Mouse (Mus musculus) MEL (cell line): ENCODE measurements around the gene 6030458C11Rik. TPM values are rescaled to one million over a fixed set of nuclear protein-coding genes. Genes with fewer than 3 reads are reported as not detected.

Source experiments
- DNase-seq: peaks from one replicate; pipeline ENCODE4 v3.0.0; 2011; ENCODE audit warnings: low read depth, low spot score
- H3K27ac ChIP-seq: 2 replicates; pipeline ENCODE4 v1.5.1; 2012; ENCODE audit warnings: low read depth, mild to moderate bottlenecking, control low read depth, low read length, moderate library complexity; ENCODE audit not compliant: control insufficient read depth
- H3K27me3 ChIP-seq, 2 experiments: fragments of 150-350 bp in 1 of 2; sonication (generic) in 1 of 2; 2 replicates each; pipeline ENCODE4 v1.6.1; 2012; ENCODE audit warnings: low read length in 2 of 2, mild to moderate bottlenecking in 2 of 2, improper control_type of control experiment in 1 of 2, moderate library complexity in 1 of 2; ENCODE audit not compliant: insufficient read depth in 2 of 2, control insufficient read depth in 1 of 2
- H3K36me3 ChIP-seq, 2 experiments: 2 replicates each; pipeline ENCODE4 v1.6.1; 2012 to 2014; ENCODE audit warnings: low read length in 2 of 2, improper control_type of control experiment in 1 of 2, inconsistent platforms in 1 of 2, mild to moderate bottlenecking in 1 of 2; ENCODE audit not compliant: insufficient read depth in 2 of 2, control insufficient read depth in 1 of 2
- H3K4me1 ChIP-seq, 2 experiments: fragments of 150-350 bp in 1 of 2; sonication (generic) in 1 of 2; 2 replicates each; pipeline ENCODE4 v1.6.1; 2012; ENCODE audit warnings: low read length in 2 of 2, improper control_type of control experiment in 1 of 2, mild to moderate bottlenecking in 1 of 2; ENCODE audit not compliant: insufficient read depth in 2 of 2, control insufficient read depth in 1 of 2
- H3K4me3 ChIP-seq, 2 experiments: fragments of 150-350 bp in 1 of 2; sonication (generic) in 1 of 2; 2 replicates each; pipeline ENCODE4 v1.5.1; 2012; ENCODE audit warnings: low read depth in 2 of 2, low read length in 2 of 2, mild to moderate bottlenecking in 2 of 2, moderate library complexity in 2 of 2, control low read depth in 1 of 2, improper control_type of control experiment in 1 of 2; ENCODE audit not compliant: control insufficient read depth in 1 of 2, insufficient read depth in 1 of 2
- H3K79me2 ChIP-seq: 2 replicates; pipeline ENCODE4 v1.6.1; 2012; ENCODE audit warnings: mild to moderate bottlenecking, low read length, moderate library complexity; ENCODE audit not compliant: control insufficient read depth, poor library complexity, insufficient read depth
- H3K9ac ChIP-seq: 2 replicates; pipeline ENCODE4 v1.6.1; 2012; ENCODE audit warnings: low read depth, mild to moderate bottlenecking, control low read depth, low read length, moderate library complexity; ENCODE audit not compliant: control insufficient read depth, poor library complexity, severe bottlenecking
- H3K9me3 ChIP-seq: fragments of 150-350 bp; sonication (generic); replicated peaks from 2 replicates; pipeline ENCODE4 v1.6.1; 2012; ENCODE audit warnings: mild to moderate bottlenecking, low read length, improper control_type of control experiment, moderate library complexity; ENCODE audit not compliant: insufficient read depth
- BHLHE40 ChIP-seq: IDR thresholded peaks from 2 replicates; pipeline ENCODE4 v1.6.1; 2012; ENCODE audit warnings: low read depth, mild to moderate bottlenecking, inconsistent platforms, low read length, improper control_type of control experiment, borderline replicate concordance
- CHD1 ChIP-seq: IDR thresholded peaks from 2 replicates; pipeline ENCODE4 v1.6.1; 2012; ENCODE audit warnings: low read depth, mild to moderate bottlenecking, inconsistent platforms, low read length, improper control_type of control experiment
- CHD2 ChIP-seq: IDR thresholded peaks from 2 replicates; pipeline ENCODE4 v1.6.1; 2011; ENCODE audit warnings: low read length, improper control_type of control experiment
- CTCF ChIP-seq, 3 experiments: IDR thresholded peaks in 2 of 3; conservative IDR thresholded peaks in 1 of 3; 2 replicates each; pipeline ENCODE4 v1.5.1; 2011 to 2012; ENCODE audit warnings: low read length in 3 of 3, low read depth in 2 of 3, mild to moderate bottlenecking in 2 of 3, improper control_type of control experiment in 1 of 3, inconsistent platforms in 1 of 3, mixed read lengths in 1 of 3, moderate library complexity in 1 of 3; ENCODE audit not compliant: control insufficient read depth in 1 of 3, insufficient read depth in 1 of 3, poor library complexity in 1 of 3, severe bottlenecking in 1 of 3
- E2F4 ChIP-seq: IDR thresholded peaks from 2 replicates; pipeline ENCODE4 v1.6.1; 2011; ENCODE audit warnings: low read depth, low read length, improper control_type of control experiment, borderline replicate concordance
- ELF1 ChIP-seq: IDR thresholded peaks from 2 replicates; pipeline ENCODE4 v1.6.1; 2014; ENCODE audit warnings: low read depth, mild to moderate bottlenecking, inconsistent platforms, low read length, improper control_type of control experiment, moderate library complexity
- ETS1 ChIP-seq: IDR thresholded peaks from 2 replicates; pipeline ENCODE4 v1.6.1; 2012; ENCODE audit warnings: low read depth, mild to moderate bottlenecking, inconsistent platforms, low read length, improper control_type of control experiment, moderate library complexity
- GABPA ChIP-seq: IDR thresholded peaks from 2 replicates; pipeline ENCODE4 v1.6.1; 2012; ENCODE audit warnings: low read depth, mild to moderate bottlenecking, inconsistent platforms, low read length, improper control_type of control experiment, moderate library complexity
- GATA1 ChIP-seq: IDR thresholded peaks from 2 replicates; pipeline ENCODE4 v1.6.1; 2011; ENCODE audit warnings: low read depth, low read length, improper control_type of control experiment
- HCFC1 ChIP-seq: IDR thresholded peaks from 2 replicates; pipeline ENCODE4 v1.6.1; 2012; ENCODE audit warnings: low read depth, mild to moderate bottlenecking, inconsistent platforms, low read length, improper control_type of control experiment, moderate library complexity
- JUND ChIP-seq: IDR thresholded peaks from 2 replicates; pipeline ENCODE4 v1.6.1; 2011; ENCODE audit warnings: low read depth, mild to moderate bottlenecking, improper control_type of control experiment, low read length
- KAT2A ChIP-seq: conservative IDR thresholded peaks from 2 replicates; pipeline ENCODE4 v1.6.1; 2012; ENCODE audit warnings: low read depth, low read length, improper control_type of control experiment, inconsistent platforms
- MAFK ChIP-seq: IDR thresholded peaks from 2 replicates; pipeline ENCODE4 v1.6.1; 2011; ENCODE audit warnings: low read depth, mild to moderate bottlenecking, low read length, improper control_type of control experiment, borderline replicate concordance
- MAX ChIP-seq: IDR thresholded peaks from 2 replicates; pipeline ENCODE4 v1.6.1; 2011; ENCODE audit warnings: low read length, improper control_type of control experiment
- MAZ ChIP-seq: IDR thresholded peaks from 2 replicates; pipeline ENCODE4 v1.6.1; 2012; ENCODE audit warnings: low read depth, mild to moderate bottlenecking, inconsistent platforms, low read length, improper control_type of control experiment
- MEF2A ChIP-seq: IDR thresholded peaks from 2 replicates; pipeline ENCODE4 v1.6.1; 2014; ENCODE audit warnings: low read depth, mild to moderate bottlenecking, inconsistent platforms, low read length, improper control_type of control experiment; ENCODE audit not compliant: poor library complexity, insufficient replicate concordance, severe bottlenecking; ENCODE audit errors: extremely low read depth
- MXI1 ChIP-seq: IDR thresholded peaks from 2 replicates; pipeline ENCODE4 v1.6.1; 2011; ENCODE audit warnings: mild to moderate bottlenecking, low read depth, low read length, improper control_type of control experiment
- MYB ChIP-seq: IDR thresholded peaks from 2 replicates; pipeline ENCODE4 v1.6.1; 2011; ENCODE audit warnings: mild to moderate bottlenecking, low read depth, low read length, improper control_type of control experiment
- MYC ChIP-seq: IDR thresholded peaks from 2 replicates; pipeline ENCODE4 v1.6.1; 2011; ENCODE audit warnings: low read depth, mild to moderate bottlenecking, low read length, improper control_type of control experiment, moderate library complexity
- NELFE ChIP-seq: IDR thresholded peaks from 2 replicates; pipeline ENCODE4 v1.6.1; 2011; ENCODE audit warnings: low read depth, low read length, improper control_type of control experiment
- NRF1 ChIP-seq: IDR thresholded peaks from 2 replicates; pipeline ENCODE4 v1.6.1; 2014; ENCODE audit warnings: low read depth, mild to moderate bottlenecking, inconsistent platforms, low read length, improper control_type of control experiment, moderate library complexity; ENCODE audit not compliant: poor library complexity, insufficient read depth, severe bottlenecking
- POLR2AphosphoS2 ChIP-seq: IDR thresholded peaks from 2 replicates; pipeline ENCODE4 v1.6.1; 2011; ENCODE audit warnings: low read length, improper control_type of control experiment
- POLR2AphosphoS5 ChIP-seq: IDR thresholded peaks from 2 replicates; pipeline ENCODE4 v1.6.1; 2012; ENCODE audit warnings: low read depth, borderline replicate concordance, mild to moderate bottlenecking, inconsistent platforms, low read length, moderate library complexity, mixed read lengths
- RAD21 ChIP-seq: IDR thresholded peaks from 2 replicates; pipeline ENCODE4 v1.6.1; 2011; ENCODE audit warnings: mild to moderate bottlenecking, low read depth, low read length, improper control_type of control experiment
- RCOR1 ChIP-seq: IDR thresholded peaks from 2 replicates; pipeline ENCODE4 v1.6.1; 2012; ENCODE audit warnings: low read depth, mild to moderate bottlenecking, inconsistent platforms, low read length, improper control_type of control experiment
- SIN3A ChIP-seq: IDR thresholded peaks from 2 replicates; pipeline ENCODE4 v1.6.1; 2012; ENCODE audit warnings: low read length, improper control_type of control experiment, inconsistent platforms
- SMC3 ChIP-seq: IDR thresholded peaks from 2 replicates; pipeline ENCODE4 v1.6.1; 2011; ENCODE audit warnings: low read depth, low read length, improper control_type of control experiment
- TBP ChIP-seq: IDR thresholded peaks from 2 replicates; pipeline ENCODE4 v1.8.0; 2011; ENCODE audit warnings: low read depth, low read length, improper control_type of control experiment
- TCF12 ChIP-seq: IDR thresholded peaks from 2 replicates; pipeline ENCODE4 v1.6.1; 2014; ENCODE audit warnings: low read depth, mild to moderate bottlenecking, inconsistent platforms, low read length, improper control_type of control experiment, moderate library complexity
- UBTF ChIP-seq: IDR thresholded peaks from 2 replicates; pipeline ENCODE4 v1.6.1; 2012; ENCODE audit warnings: low read depth, mild to moderate bottlenecking, inconsistent platforms, low read length, improper control_type of control experiment, moderate library complexity, borderline replicate concordance; ENCODE audit not compliant: insufficient read depth
- USF1 ChIP-seq: IDR thresholded peaks from 2 replicates; pipeline ENCODE4 v1.6.1; 2014; ENCODE audit warnings: low read depth, mild to moderate bottlenecking, inconsistent platforms, low read length, improper control_type of control experiment, moderate library complexity
- USF2 ChIP-seq, 2 experiments: IDR thresholded peaks; 2 replicates each; pipeline ENCODE4 v1.6.1; 2011 to 2012; ENCODE audit warnings: improper control_type of control experiment in 2 of 2, low read length in 2 of 2, borderline replicate concordance in 1 of 2, inconsistent platforms in 1 of 2, low read depth in 1 of 2, mild to moderate bottlenecking in 1 of 2; ENCODE audit not compliant: insufficient read depth in 1 of 2
- ZC3H11A ChIP-seq: IDR thresholded peaks from 2 replicates; pipeline ENCODE4 v1.6.1; 2012; ENCODE audit warnings: low read depth, mild to moderate bottlenecking, inconsistent platforms, low read length, improper control_type of control experiment
- ZMIZ1 ChIP-seq: IDR thresholded peaks from 2 replicates; pipeline ENCODE4 v1.6.1; 2012; ENCODE audit warnings: low read depth, mild to moderate bottlenecking, inconsistent platforms, low read length, improper control_type of control experiment, moderate library complexity
- ZNF384 ChIP-seq: IDR thresholded peaks from 2 replicates; pipeline ENCODE4 v1.6.1; 2012; ENCODE audit warnings: low read depth, mild to moderate bottlenecking, inconsistent platforms, low read length, improper control_type of control experiment
- polyA plus RNA-seq, 2 experiments: library from polyadenylated mRNA; stranded (reverse) in 1 of 2; unstranded in 1 of 2; fragments of >175 nt in 1 of 2; fragments of >200 nt in 1 of 2; gene quantifications; 2 replicates each; pipeline versions ENCODE4 v1.2.1 to v1.2.4; 2012; ENCODE audit warnings: low replicate concordance in 2 of 2, low read depth in 1 of 2; ENCODE audit not compliant: insufficient read length in 2 of 2, insufficient read depth in 1 of 2, missing spikeins in 1 of 2
- total RNA-seq: library from RNA; depleted of rRNA; stranded (reverse); fragments of 300-350 nt; gene quantifications from 2 replicates; pipeline ENCODE4 v1.2.3, GENCODE M21; 2012; rRNA removed

Gene 6030458C11Rik
- total RNA-seq (16.7 and 21.9 TPM in 2 replicates), polyA plus RNA-seq (10 to 100 TPM in 1 of 2 experiments, not detected in 1; 25.7 TPM)

DNA sequence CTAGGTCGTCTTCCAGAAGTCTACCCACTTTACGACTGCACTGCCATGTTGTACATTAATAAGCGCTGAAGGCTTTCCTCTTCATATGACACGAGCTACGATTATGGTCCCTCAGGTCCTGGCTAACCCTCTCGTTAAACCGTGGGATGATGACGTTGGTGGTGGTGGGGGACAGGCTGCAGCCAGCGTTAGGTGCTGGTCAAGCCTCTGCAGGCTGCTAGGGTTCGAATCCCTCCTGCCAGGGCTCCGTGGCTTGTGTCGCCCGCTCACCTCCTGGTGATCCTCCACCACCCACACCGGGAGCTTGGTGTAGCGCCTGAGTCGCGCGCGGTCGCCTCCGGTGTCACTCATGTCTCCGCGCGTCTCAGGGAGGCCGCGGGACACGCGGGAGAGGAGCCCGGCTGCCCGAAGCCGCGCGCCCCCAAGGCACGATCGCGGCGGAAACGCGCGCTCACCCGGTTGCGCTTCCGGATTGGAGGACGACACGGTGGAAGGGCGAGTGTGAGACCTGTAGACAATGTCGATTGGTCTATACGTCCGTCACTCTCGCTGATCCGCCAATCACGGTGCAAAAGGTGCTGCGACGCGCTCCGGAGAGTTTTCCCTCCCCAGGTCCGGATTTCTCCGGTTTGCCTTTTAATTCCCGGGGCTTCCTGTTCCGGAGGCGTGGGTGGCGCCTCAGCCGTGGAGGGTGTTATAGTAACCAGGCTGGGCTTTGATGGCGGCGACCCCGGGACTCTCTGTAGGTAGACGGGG, at the start of gene 6030458C11Rik, which contains the start of gene Drosha:
6030458C11Rik (minus strand) TSS at position 453 of the 756 bp plus-strand sequence.
Drosha (plus strand) TSS at position 619 of the 756 bp plus-strand sequence.
- H3K4me3 ChIP-seq: peak within 1 kb of the TSS; percentile 76 to 89
- H3K27ac ChIP-seq: peak within 1 kb of the TSS; percentile 79
- peaks cover 12 to 41% of the 10 kb centered on the region in 2 experiments for H3K36me3 ChIP-seq
- H3K9ac ChIP-seq: peak within 1 kb of the TSS; percentile 95
- peak; percentile 100 for DNase-seq
- H3K4me1 ChIP-seq: peaks cover 2 to 27% of the 10 kb centered on the region in 2 experiments; a peak in 3 of 4 replicates
- H3K9me3 ChIP-seq: no peaks in the 10 kb centered on the region
- peaks cover 28% of the 10 kb centered on the region for H3K79me2 ChIP-seq
- H3K27me3 ChIP-seq: no peaks in the 10 kb centered on the region
- TF ChIP-seq ETS1 (no peak), JUND (no peak), MYB (no peak), TBP (peak; percentile 75), ZNF384 (no peak), MYC (no peak; the same call in 1 of the 2 replicates), RAD21 (no peak), POLR2AphosphoS5 (no peak), GABPA (no peak), ZC3H11A (no peak), GATA1 (0 out of 2 replicates have a peak, but pooled peaks have one; percentile 5), KAT2A (no peak; the same call in 1 of the 2 replicates), SIN3A (peak; percentile 86; the same call in 1 of the 2 replicates), TCF12 (no peak), POLR2AphosphoS2 (peak; percentile 77; the same call in 1 of the 2 replicates), CTCF (IDR thresholded peaks at IDR 0.05 in 2 of 3, conservative IDR thresholded peaks at IDR 0.05 in 1 of 3; ENCODE audit: control insufficient read depth in 1 of 3, insufficient read depth in 1 of 3, low read depth in 2 of 3, low read length in 3 of 3, poor library complexity in 1 of 3, severe bottlenecking in 1 of 3) (no peak), CHD2 (peak; percentile 86), E2F4 (0 out of 2 replicates have a peak, but pooled peaks have one; percentile 79), SMC3 (no peak), UBTF (no peak), MEF2A (no peak), NRF1 (no peak), BHLHE40 (no peak), ZMIZ1 (peak; percentile 68), MXI1 (peak; percentile 82), HCFC1 (peak; percentile 90), MAZ (no peak; the same call in 1 of the 2 replicates), CHD1 (no peak), RCOR1 (no peak), USF1 (no peak), MAFK (no peak), NELFE (peak; percentile 93), USF2 (IDR thresholded peaks at IDR 0.05; ENCODE audit: borderline replicate concordance in 1 of 2, insufficient read depth in 1 of 2, low read depth in 1 of 2, low read length in 2 of 2) (no peak), MAX (peak; percentile 51), ELF1 (peak; percentile 90)
